Comparison of ENCODE assay signal across 24 mouse cellular contexts in the genomic region with DNA sequence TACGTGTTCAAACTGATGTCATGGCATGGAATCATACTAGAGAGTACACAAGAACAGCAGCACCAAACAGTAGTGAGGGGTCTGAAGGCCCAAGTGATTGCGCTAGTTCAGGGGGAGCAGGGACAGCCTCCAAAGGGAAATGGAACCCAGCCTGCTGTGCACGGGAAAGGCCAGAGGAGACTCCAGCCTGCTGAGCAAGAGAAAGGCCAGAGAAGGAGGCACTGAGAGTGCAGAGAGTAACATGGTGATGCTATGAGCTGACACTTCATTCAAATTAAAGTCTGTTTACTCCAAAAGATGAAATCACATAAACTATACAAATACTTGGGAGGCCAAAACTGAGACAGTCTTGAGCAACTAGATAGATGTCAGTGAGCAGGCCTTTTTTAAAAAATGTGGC.
A peak's percentile ranks its signal among the peaks of the same experiment; 100 is the strongest.
DNase-seq lines count a peak whose midpoint lies in the region; ATAC-seq and TF ChIP-seq lines count a peak whose summit lies in the region.
"Had no signal": no experiment of that assay in that cellular context is flagged by ENCODE, and none has a peak within 500 bp of the region (broad histone marks: within the 10 kb centered on the region; RNA-seq: fewer than 3 reads in every experiment).

No protein-coding gene starts in this region.

- peaks cover 2% of the 10 kb centered on the region; the same call in 1 of the 2 replicates for H3K4me1 ChIP-seq in stomach, embryonic 15.5 days
- H3K4me1 ChIP-seq in stomach, postnatal 0 days (replicated peaks; ENCODE audit: control insufficient read depth, insufficient read depth) = no peaks in the 10 kb centered on the region
- H3K4me1 ChIP-seq in lung, embryonic 16.5 days (replicated peaks; ENCODE audit: control insufficient read depth, insufficient read depth, low read length) = peaks cover 7% of the 10 kb centered on the region; the same call in 1 of the 2 replicates
- H3K4me1 ChIP-seq in hindbrain, postnatal 0 days (ENCODE audit: insufficient read depth, low read length) = no peaks in the 10 kb centered on the region
- H3K4me1 ChIP-seq: embryonic facial prominence, embryonic 15.5 days; forebrain, embryonic 10.5 days; heart, embryonic 10.5 days; hindbrain, embryonic 15.5 days had no signal

- no peak overlapping the region for H3K4me2 ChIP-seq in stomach, embryonic 15.5 days
- no peak overlapping the region for H3K4me2 ChIP-seq in stomach, postnatal 0 days (replicated peaks; ENCODE audit: low read depth)
- H3K4me2 ChIP-seq in lung, embryonic 16.5 days (ENCODE audit: low read depth, low read length) = no peak overlapping the region
- H3K4me2 ChIP-seq in hindbrain, postnatal 0 days (ENCODE audit: low read depth, low read length) = no peak overlapping the region
- H3K4me2 ChIP-seq: embryonic facial prominence, embryonic 15.5 days; hindbrain, embryonic 15.5 days had no signal

- H3K9me3 ChIP-seq in stomach, embryonic 15.5 days = no peaks in the 10 kb centered on the region
- H3K9me3 ChIP-seq in stomach, postnatal 0 days (ENCODE audit: control insufficient read depth, low read length) = no peaks in the 10 kb centered on the region
- no peaks in the 10 kb centered on the region for H3K9me3 ChIP-seq in lung, embryonic 16.5 days (ENCODE audit: control insufficient read depth, low read length)
- no peaks in the 10 kb centered on the region for H3K9me3 ChIP-seq in hindbrain, postnatal 0 days (ENCODE audit: low read length)
- H3K9me3 ChIP-seq: embryonic facial prominence, embryonic 15.5 days; forebrain, embryonic 10.5 days; heart, embryonic 10.5 days; hindbrain, embryonic 15.5 days had no signal

- no peak overlapping the region for H3K9ac ChIP-seq in stomach, embryonic 15.5 days
- H3K9ac ChIP-seq in stomach, postnatal 0 days (ENCODE audit: low read length) = no peak overlapping the region
- no peak overlapping the region for H3K9ac ChIP-seq in lung, embryonic 16.5 days (ENCODE audit: low read length)
- no peak overlapping the region for H3K9ac ChIP-seq in hindbrain, postnatal 0 days (replicated peaks; ENCODE audit: low read length)
- H3K9ac ChIP-seq: embryonic facial prominence, embryonic 15.5 days; hindbrain, embryonic 15.5 days had no signal

- TF ChIP-seq CTCF in stomach, postnatal 0 days (IDR thresholded peaks at IDR 0.05; ENCODE audit: low read depth) = no peak
- TF ChIP-seq CTCF in hindbrain, postnatal 0 days (IDR thresholded peaks at IDR 0.05; ENCODE audit: low read depth) = no peak

- TF ChIP-seq EP300 in stomach, postnatal 0 days (optimal IDR thresholded peaks at IDR 0.05) = no peak

- no peak overlapping the region for H3K4me3 ChIP-seq in stomach, embryonic 15.5 days (replicated peaks)
- H3K4me3 ChIP-seq in stomach, postnatal 0 days (ENCODE audit: low read depth, low read length) = no peak overlapping the region
- H3K4me3 ChIP-seq in lung, embryonic 16.5 days (ENCODE audit: low read length) = no peak overlapping the region
- H3K4me3 ChIP-seq in hindbrain, postnatal 0 days (ENCODE audit: low read length) = no peak overlapping the region
- H3K4me3 ChIP-seq: embryonic facial prominence, embryonic 15.5 days; erythroblast, embryonic 14.5 days; forebrain, embryonic 10.5 days; gastrocnemius, adult 2 months; heart, embryonic 10.5 days; hindbrain, embryonic 15.5 days had no signal

- H3K27ac ChIP-seq in stomach, embryonic 15.5 days = peak overlapping the region; percentile 65
- H3K27ac ChIP-seq in stomach, postnatal 0 days (replicated peaks) = no peak overlapping the region
- H3K27ac ChIP-seq in lung, embryonic 16.5 days (ENCODE audit: low read length) = peak overlapping the region; percentile 88
- no peak overlapping the region for H3K27ac ChIP-seq in hindbrain, postnatal 0 days
- H3K27ac ChIP-seq: embryonic facial prominence, embryonic 15.5 days; forebrain, embryonic 10.5 days; gastrocnemius, adult 2 months; heart, embryonic 10.5 days; hindbrain, embryonic 15.5 days had no signal

- no peaks in the 10 kb centered on the region for H3K27me3 ChIP-seq in stomach, embryonic 15.5 days (replicated peaks)
- H3K27me3 ChIP-seq in stomach, postnatal 0 days (ENCODE audit: control insufficient read depth, insufficient read depth, low read length) = no peaks in the 10 kb centered on the region
- no peaks in the 10 kb centered on the region for H3K27me3 ChIP-seq in lung, embryonic 16.5 days (ENCODE audit: control insufficient read depth, insufficient read depth, low read depth, low read length)
- no peaks in the 10 kb centered on the region for H3K27me3 ChIP-seq in hindbrain, postnatal 0 days (ENCODE audit: insufficient read depth, low read length)
- H3K27me3 ChIP-seq: embryonic facial prominence, embryonic 15.5 days; hindbrain, embryonic 15.5 days had no signal

- no peak; the same call in 1 of the 2 replicates for ATAC-seq in stomach, embryonic 15.5 days (ENCODE audit: insufficient read depth, low FRiP score, low read depth)
- ATAC-seq in stomach, postnatal 0 days (ENCODE audit: low FRiP score, low TSS enrichment) = no peak
- peak; percentile 97 for ATAC-seq in lung, embryonic 16.5 days (ENCODE audit: low read depth)
- no peak for ATAC-seq in hindbrain, postnatal 0 days
- ATAC-seq: forebrain, embryonic 14.5 days had no signal

- WGBS in stomach, embryonic 15.5 days = 73% methylated on average over 3 of the region's 3 CpGs
- WGBS in stomach, postnatal 0 days = 66% methylated on average over 3 of the region's 3 CpGs
- WGBS in lung, embryonic 16.5 days = 42% methylated on average over 3 of the region's 3 CpGs
- 86% methylated on average over 3 of the region's 3 CpGs for WGBS in hindbrain, postnatal 0 days

- H3K36me3 ChIP-seq in stomach, embryonic 15.5 days = peaks cover 16% of the 10 kb centered on the region
- 0 out of 2 replicates have a peak, but pooled peaks cover 11% of the 10 kb centered on the region for H3K36me3 ChIP-seq in stomach, postnatal 0 days (ENCODE audit: control insufficient read depth, insufficient read depth, low read length)
- peaks cover 23% of the 10 kb centered on the region for H3K36me3 ChIP-seq in lung, embryonic 16.5 days (ENCODE audit: control insufficient read depth, insufficient read depth, low read length)
- peaks cover 31% of the 10 kb centered on the region for H3K36me3 ChIP-seq in hindbrain, postnatal 0 days (ENCODE audit: insufficient read depth, low read length)

- no peak for DNase-seq in stomach, postnatal 0 days (ENCODE audit: low spot score)
- peak; percentile 19 for DNase-seq in lung, postnatal 25 days (ENCODE audit: low spot score)
- DNase-seq in adrenal gland, adult 2 months = no peak
- no peak for DNase-seq in heart, adult 9 months (ENCODE audit: low spot score in 2 of 2)
- DNase-seq in hindbrain, postnatal 0 days (ENCODE audit: low spot score) = no peak
- DNase-seq in adipocyte (ENCODE audit: low spot score) = no peak
- DNase-seq: adrenal gland, adult 8-10 months; adrenal gland, postnatal 36 days; cerebellum, adult 11 months; cerebellum, adult 8-10 months; cerebellum, postnatal 14 days; embryo, embryonic 11 days; gastrocnemius, adult 2 months; gastrocnemius, postnatal 25 days; heart, postnatal 10 days; heart, postnatal 4 days had no signal

Comparison
In these comparisons a context has a peak if more than half of its experiments do, and no peak if none do; other contexts are left out.
1. H3K27ac ChIP-seq: peak in stomach, embryonic 15.5 days (single experiment) and lung, embryonic 16.5 days (single experiment); none in stomach, postnatal 0 days (single experiment) and hindbrain, postnatal 0 days (single experiment).